Mouse (Mus musculus) thymus, postnatal 36 days (tissue): ENCODE results near the gene Kmt2d.
"Not testable (repeated sequence)": the region's sequence is repeated elsewhere in the genome, so short reads cannot be mapped to it uniquely, and the experiment has no call there.

Experiments
- DNase-seq, 2 experiments: peaks; one replicate each; pipeline ENCODE4 v3.0.0; 2022; ENCODE audit warnings: mixed read lengths in 2 of 2

Gene Kmt2d

DNA sequence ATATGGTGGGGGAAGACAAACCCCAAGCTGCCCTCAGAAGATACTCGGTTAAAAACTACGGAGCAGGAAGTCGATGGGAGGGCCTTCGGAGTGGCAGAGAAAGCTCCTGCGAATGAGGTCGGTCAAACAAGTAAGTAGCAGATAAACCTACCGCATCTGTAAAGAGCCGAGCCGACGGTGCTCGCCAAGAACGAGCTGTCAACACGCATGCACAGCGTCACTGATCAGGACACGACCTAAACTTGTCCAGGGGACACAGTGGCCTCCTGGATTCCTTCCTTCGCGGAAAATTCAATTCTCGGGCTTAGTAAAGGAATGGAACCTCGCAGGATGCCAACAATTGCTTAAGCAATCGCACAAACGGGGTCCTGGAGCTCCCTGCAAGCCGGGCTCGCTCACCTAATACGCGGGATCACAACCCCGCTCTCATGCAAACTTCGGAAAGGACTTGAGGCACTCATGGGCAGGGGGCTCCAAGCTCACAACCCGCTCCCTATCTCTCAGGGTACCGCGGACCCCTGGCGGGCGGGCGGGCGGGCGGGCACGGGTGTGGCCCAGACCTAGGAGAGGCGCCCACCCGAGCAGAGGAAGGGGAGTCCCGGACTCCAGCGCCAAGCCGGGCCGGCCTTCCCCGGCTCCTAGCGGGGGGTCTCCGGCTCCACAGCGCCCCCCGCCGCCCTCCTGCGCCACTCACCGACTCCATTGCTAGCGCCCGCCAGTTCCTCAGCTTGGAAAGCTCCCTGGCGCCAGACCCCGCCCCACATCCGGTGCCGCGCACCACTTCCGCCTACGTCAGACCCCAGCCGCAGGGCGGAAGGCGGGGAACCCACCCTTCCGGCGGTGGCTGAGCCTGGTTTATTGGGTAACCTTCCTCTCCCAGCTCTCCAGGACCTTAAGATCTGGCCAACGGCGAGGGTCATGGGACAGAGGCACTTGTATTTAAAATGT, 40.0 kb downstream of the Kmt2d start, which contains the start of gene Prkag1:
Prkag1 (minus strand) TSS at position 786 of the 948 bp plus-strand sequence.
- DNase-seq = peak; percentile 97 to 98

GRCm38 (mm10) chr15:98827611-98828011, 43.4 kb downstream of the Kmt2d start:
- no peak for DNase-seq

DNA sequence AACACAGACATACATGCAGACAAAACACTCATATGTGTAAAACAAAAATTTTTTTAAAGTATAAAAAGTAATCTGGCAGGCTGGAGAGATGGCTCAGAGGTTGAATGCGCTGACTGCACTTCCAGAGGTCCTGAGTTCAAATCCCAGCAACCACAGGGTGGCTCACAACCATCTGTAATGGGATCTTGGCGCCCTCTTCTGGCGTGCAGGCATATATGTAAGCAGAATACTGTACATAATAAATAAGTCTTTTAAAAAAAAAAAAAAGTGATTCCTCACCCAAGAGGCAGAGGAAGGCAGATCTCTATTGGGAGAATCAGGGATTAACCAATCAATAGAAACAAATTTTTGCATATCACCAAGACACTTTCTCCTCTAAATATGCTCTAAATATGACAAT, 47.6 kb downstream of the Kmt2d start:
- peak in 1 of 2 experiments; percentile 41 for DNase-seq

GRCm38 (mm10) chr15:98822147-98822546, 48.9 kb downstream of the Kmt2d start:
- DNase-seq = no peak

- DNase-seq = peak; percentile 53 to 56
Observed at GRCm38 (mm10) chr15:98821403-98821802, 49.6 kb downstream of the Kmt2d start.

- no peak for DNase-seq
Observed at GRCm38 (mm10) chr15:98820937-98821336, 50.1 kb downstream of the Kmt2d start.

DNA sequence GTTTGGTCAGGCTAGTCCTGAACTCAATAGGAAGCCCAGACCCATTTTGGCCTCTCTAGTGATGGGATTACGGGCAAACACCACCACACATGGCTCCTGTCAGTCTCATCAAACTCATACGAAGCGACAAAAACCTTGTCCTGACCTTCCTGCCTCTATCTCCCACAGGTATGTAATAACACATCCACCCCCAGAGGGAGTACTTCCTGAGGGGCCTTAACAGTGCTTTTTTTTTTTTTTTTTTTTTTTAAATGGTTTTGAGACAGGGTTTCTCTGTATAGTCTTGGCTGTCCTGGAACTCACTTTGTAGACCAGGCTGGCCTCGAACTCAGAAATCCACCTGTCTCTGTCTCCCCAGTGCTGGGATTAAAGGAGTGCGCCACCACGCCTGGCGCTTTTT, 52.8 kb downstream of the Kmt2d start:
- no peak for DNase-seq

GRCm38 (mm10) chr15:98812741-98813424, 58.1 kb downstream of the Kmt2d start:
- DNase-seq = no peak

DNA sequence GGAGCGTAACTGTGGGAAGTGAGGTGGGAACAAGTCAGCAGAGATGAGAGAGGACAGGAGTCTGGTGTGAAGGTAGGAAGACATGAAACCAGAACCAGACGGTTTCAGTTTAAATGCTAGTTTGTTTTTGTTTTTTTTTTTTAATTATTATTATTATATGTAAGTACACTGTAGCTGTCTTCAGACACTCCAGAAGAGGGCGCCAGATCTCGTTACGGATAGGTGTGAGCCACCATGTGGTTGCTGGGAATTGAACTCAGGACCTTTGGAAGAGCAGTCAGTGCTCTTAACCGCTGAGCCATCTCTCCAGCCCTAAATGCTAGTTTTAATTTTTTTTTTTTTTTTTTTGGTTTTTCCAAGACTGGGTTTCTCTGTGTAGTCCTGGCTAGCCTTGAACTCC, 60.8 kb downstream of the Kmt2d start:
- DNase-seq = not testable (repeated sequence)

GRCm38 (mm10) chr15:98809390-98809789, 61.6 kb downstream of the Kmt2d start, which contains the start of gene Ddn:
Gene Ddn (minus strand): TSS chr15:98809490.
- no peak for DNase-seq

GRCm38 (mm10) chr15:98808651-98809134, 62.3 kb downstream of the Kmt2d start:
- DNase-seq = no peak

DNA sequence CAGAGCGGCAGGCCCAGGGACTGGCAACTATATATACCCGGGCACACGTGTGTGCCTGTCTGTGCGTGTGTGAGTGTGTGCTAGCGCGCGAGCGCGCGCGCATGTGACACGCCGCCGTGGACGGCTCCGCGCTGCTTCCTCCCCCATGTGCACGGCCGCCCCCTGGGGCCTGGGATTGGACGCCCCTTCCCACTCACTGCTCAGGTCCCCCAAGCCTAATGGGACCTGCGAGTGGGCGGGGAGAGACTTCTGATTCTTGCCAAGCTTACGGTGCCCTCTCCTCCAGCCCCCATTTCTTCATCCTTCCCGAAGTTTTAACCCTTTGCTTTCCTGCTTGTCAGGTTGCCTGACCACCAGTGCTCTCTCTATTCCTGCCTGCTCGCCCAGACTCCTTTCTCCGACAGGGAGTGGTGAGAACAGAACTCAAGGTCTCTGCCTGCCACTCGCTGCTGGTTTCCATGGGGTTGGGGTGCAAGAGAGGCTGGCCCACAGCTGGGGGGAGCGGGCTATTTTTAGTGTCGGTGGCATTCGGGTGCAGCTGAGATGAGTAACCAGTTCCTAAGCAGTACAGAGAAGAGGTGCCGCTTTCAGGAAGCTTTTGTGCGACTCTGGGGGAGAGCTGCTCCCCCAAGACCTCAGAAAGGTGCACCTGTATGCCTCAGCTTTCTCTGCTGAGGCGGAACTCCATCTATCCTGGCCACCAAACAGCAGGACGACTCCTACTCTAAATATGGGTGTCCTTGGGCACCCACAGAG, 62.9 kb downstream of the Kmt2d start:
- DNase-seq = peak; percentile 66 to 79

DNA sequence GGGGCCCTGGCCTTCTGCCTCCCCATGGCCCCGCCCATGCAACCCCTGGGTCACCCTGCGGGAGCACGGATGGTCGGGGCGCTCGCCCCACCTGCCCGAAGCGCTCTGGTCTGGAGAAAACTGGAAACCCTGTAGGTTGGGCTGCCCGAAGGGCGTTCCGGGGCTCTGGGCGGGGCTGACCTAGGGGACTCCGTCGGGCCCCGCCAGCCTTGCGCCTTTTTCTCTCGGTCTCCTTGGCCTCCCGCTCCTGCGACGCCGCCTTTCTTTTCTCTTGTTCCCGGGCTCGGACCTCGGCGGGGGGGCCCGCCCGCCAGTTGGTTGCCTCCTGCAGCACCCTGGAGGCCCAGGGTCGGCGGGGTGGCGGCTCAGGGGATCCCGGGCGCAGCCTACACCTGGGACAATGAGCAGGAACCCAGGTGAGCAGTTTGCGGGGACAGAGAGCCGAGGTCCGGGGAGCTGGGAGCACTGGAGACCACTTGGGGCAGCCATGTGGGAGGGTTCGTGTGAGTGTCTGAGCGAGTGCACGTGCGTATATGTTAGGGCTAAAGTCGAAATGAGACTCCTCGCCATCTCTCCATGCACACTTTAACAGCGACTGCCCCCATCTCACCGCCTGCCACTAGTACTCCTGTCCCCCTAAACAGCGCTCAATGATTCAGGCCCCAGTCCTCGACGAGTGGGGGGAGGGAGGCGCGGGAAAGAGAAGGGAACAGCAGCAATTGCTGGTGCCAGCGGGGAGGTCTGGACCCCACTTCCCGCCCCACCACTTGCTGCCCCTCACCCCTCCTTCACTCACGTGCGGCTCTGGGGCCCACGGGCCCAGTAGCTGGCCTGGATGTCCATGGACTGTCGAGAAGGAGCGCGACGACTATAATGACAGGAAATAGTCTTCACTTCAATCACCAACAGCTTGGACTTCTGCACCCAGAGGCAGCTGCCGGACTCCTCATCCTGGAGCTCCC, 63.9 kb downstream of the Kmt2d start:
- DNase-seq = peak in 1 of 2 experiments; percentile 44

DNA sequence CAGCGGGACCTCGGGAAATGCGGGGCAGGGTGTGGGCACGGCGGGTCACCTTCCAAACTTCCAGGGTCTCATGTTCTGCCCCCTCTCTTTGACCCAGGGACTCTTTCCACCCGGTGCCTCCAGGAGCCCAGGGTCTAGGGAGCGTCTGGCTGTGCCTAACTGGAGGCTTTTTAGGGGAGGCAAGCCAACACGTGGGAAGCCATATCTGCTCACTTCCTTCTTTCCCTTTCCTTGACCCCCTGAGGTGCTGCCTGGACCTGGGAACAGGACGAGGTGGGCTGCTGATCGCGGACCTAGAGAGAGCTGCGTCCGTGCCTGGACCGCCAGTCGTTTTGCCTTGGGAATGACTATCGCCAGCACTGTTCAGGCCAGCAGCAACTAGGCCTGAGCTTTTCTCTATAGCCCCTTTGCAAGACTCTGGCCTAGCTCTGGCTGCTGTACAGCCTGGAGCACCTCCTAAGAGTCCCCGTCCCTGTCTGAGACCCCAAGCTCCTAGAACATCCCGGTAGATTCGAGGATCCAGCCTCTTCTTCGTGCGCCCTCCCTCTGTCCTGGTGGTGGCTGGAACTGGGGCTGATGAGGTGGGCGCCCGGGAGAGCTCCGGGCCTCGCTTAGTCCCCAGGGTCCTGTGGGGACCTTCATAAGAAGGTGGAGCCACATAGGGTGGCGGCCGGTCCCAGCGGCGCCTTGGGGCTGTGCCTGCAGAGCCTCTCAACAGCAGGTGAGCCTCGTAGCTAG, 64.8 kb downstream of the Kmt2d start:
- DNase-seq = no peak

- peak; percentile 42 to 43 for DNase-seq
Observed at GRCm38 (mm10) chr15:98805324-98806040, 65.5 kb downstream of the Kmt2d start.

GRCm38 (mm10) chr15:98804054-98804453, 67.0 kb downstream of the Kmt2d start:
- DNase-seq = peak; percentile 76 to 81

DNA sequence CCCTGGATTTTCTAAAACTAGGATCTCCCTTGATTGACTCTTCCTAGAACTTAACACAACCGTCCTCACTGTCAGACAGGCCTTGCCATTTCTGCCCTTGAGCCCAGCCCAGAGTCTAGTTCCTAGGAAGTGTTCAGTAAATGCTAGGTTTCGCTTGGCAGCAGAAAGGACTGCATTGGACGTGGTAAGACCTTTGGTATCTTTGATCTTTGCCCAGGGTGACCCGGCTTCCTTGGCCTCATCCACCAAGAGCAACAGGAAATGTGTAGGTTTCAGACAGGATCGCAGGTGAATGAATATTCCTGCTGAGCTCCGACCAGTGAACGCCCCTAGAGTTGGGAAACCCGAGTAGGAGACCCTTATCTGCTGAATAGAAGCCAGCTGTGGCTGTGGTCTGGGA, 68.1 kb downstream of the Kmt2d start:
- no peak for DNase-seq

DNA sequence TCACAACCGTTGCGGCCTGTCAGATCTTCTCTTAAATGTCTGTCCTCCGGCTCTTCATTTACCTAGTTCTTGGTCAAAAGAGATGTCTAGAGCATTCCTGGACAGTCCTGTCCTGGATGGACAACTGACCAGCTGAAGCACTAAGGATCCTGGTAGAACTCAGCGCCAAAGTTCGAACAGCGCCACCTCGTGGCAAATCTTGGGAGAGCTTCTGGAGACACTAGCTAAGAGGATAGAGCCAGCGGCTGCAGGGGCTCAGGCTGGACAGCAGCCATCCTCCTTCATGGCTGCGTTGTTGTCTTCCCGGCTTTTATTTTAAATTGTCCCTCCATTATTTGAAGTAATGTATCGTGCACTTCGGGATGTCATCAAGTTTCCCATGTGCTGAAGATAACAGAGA, 71.6 kb downstream of the Kmt2d start:
- DNase-seq = peak; percentile 56 to 69

DNA sequence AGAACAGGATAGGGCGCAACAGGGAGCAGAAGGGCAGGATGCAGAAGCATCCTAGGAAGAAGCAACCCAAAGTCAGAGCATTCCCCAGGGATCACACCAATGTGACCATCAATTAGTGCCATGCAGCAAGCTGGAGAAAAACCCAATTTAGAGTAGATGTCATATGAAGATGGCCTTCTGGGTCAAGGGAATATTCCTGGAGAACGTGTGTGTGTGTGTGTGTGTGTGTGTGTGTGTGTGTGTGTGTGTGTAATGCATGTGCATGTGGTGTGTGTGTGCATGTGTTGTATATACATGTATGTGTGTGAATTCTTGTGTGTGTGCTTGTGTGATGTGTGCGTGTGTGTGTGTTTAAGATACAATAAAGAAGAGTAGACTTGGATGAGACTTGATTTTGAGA, 72.1 kb downstream of the Kmt2d start:
- DNase-seq = no peak

DNA sequence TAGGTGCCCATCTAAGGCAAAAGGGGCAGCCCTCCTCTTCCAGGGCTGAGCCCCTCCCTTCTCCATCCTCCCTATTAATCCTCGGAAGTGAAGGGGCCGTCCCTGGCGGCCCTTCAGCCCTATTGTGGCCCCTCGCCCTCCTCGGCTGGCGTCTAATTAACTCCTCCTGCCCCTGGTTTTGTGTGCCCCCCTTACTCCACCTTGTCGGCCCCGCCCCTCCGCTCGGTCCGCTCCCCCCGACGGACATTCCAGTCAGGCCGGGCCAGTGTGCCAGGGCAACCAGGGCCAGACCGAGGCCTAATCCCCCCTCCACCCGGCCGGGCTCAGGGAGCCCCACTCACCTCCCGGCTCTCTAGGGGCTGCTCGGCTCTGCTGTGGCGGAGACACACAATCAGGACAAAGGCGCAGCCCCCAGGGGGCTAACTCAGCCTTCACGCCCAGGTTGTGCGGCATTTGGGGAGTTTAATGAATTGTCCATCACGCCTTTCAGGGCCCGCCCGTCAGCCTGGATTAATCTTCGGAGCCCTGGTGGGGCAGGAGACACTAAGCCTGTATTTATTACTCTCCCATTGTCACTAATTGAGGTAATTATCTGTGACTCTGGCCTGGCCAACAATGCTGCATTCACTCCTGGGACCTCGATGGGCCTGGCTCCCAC, 73.0 kb downstream of the Kmt2d start:
- DNase-seq = no peak
